Mouse (Mus musculus) heart, embryonic 11.5 days (tissue): ENCODE results near the gene Plxna2. TPM values are rescaled to one million over a fixed set of nuclear protein-coding genes. Genes with fewer than 3 reads are reported as not detected.

Experiments
- ATAC-seq: fragments of 200-750 bp; cut with Nextera tagmentation; replicated peaks from 2 replicates; pipeline ENCODE4 v1.8.0; 2017; ENCODE audit warnings: moderate library complexity; ENCODE audit not compliant: insufficient number of reproducible peaks, low FRiP score, low TSS enrichment
- H3K27ac ChIP-seq: fragments of 300-500 bp; sonication (generic); 2 replicates; pipeline ENCODE4 v1.5.1; 2014; ENCODE audit warnings: mild to moderate bottlenecking, low read depth, low read length
- H3K27me3 ChIP-seq: fragments of 300-500 bp; sonication (generic); 2 replicates; pipeline ENCODE4 v1.6.1; 2014; ENCODE audit warnings: mild to moderate bottlenecking, low read length, mixed read lengths; ENCODE audit not compliant: control insufficient read depth, insufficient read depth
- H3K36me3 ChIP-seq: fragments of 300-500 bp; sonication (generic); 2 replicates; pipeline ENCODE4 v1.6.1; 2014; ENCODE audit warnings: mild to moderate bottlenecking, low read length, moderate library complexity, mixed read lengths; ENCODE audit not compliant: control insufficient read depth, insufficient read depth
- H3K4me1 ChIP-seq: fragments of 300-500 bp; sonication (generic); 2 replicates; pipeline ENCODE4 v1.6.1; 2014; ENCODE audit warnings: low read length; ENCODE audit not compliant: control insufficient read depth, insufficient read depth
- H3K4me2 ChIP-seq: fragments of 300-500 bp; sonication (generic); 2 replicates; pipeline ENCODE4 v1.6.1; 2014; ENCODE audit warnings: mild to moderate bottlenecking, moderate library complexity
- H3K4me3 ChIP-seq: fragments of 300-500 bp; sonication (generic); 2 replicates; pipeline ENCODE4 v1.5.1; 2014; ENCODE audit warnings: low read depth, low read length
- H3K9ac ChIP-seq: fragments of 300-500 bp; sonication (generic); 2 replicates; pipeline ENCODE4 v1.6.1; 2014; ENCODE audit warnings: mild to moderate bottlenecking, low read depth, low read length, moderate library complexity
- H3K9me3 ChIP-seq: fragments of 300-500 bp; sonication (generic); replicated peaks from 2 replicates; pipeline ENCODE4 v1.6.1; 2016; ENCODE audit warnings: low read length; ENCODE audit not compliant: control insufficient read depth
- WGBS: fragments of 180-500 bp; shearing (Covaris S2); extraction: QIAGEN DNeasy Blood & Tissue Kit; methylation state at CpG from one replicate; pipeline ENCODE4 v1.1.7; 2014; ENCODE audit not compliant: insufficient replicate concordance; 5-methylcytosine and 5-hydroxymethylcytosine counted together
- polyA plus RNA-seq: library from polyadenylated mRNA; unstranded; fragments of >200 nt; fragmentation: Nextera tagmentation; extraction: Ambion mirVana; gene quantifications from 2 replicates; pipeline ENCODE4 v1.2.1, GENCODE M21; 2014

The Plxna2 gene
- 6.4 and 6.7 TPM in 2 replicates for polyA plus RNA-seq

- 95% methylated on average over 2 of the region's 2 CpGs for WGBS
- no peaks in the 10 kb centered on the region for H3K36me3 ChIP-seq
- peak within 1 kb of the TSS; percentile 91 for H3K4me2 ChIP-seq
- H3K4me3 ChIP-seq: peak within 1 kb of the TSS; percentile 85
- peaks cover 24% of the 10 kb centered on the region for H3K4me1 ChIP-seq
- no peak within 1 kb of the TSS for H3K27ac ChIP-seq
- no peak within 1 kb of the TSS for H3K9ac ChIP-seq
- no peaks in the 10 kb centered on the region; the same call in 1 of the 2 replicates for H3K27me3 ChIP-seq
- no peaks in the 10 kb centered on the region for H3K9me3 ChIP-seq
- ATAC-seq: no peak
These were observed at the start of gene Plxna2 for GRCm38 (mm10) chr1:194617918-194618317. Gene Plxna2 (plus strand): TSS chr1:194618218.

GRCm38 (mm10) chr1:194573870-194574269 lies 44.1 kb upstream of the Plxna2 start:
- Histone ChIP-seq H3K27ac (no peak overlapping the region), H3K9me3 (no peaks in the 10 kb centered on the region), H3K4me1 (no peaks in the 10 kb centered on the region), H3K36me3 (no peaks in the 10 kb centered on the region), H3K4me2 (no peak overlapping the region), H3K9ac (no peak overlapping the region), H3K4me3 (no peak overlapping the region), H3K27me3 (no peaks in the 10 kb centered on the region)
- ATAC-seq: no peak
- 65% methylated on average over 3 of the region's 3 CpGs for WGBS

GRCm38 (mm10) chr1:194578270-194578669 lies 39.7 kb upstream of the Plxna2 start:
- H3K4me2 ChIP-seq: no peak overlapping the region
- H3K36me3 ChIP-seq: no peaks in the 10 kb centered on the region
- 76% methylated on average over 3 of the region's 3 CpGs for WGBS
- no peak for ATAC-seq
- H3K27me3 ChIP-seq: no peaks in the 10 kb centered on the region
- no peak overlapping the region for H3K27ac ChIP-seq
- no peaks in the 10 kb centered on the region for H3K4me1 ChIP-seq
- no peaks in the 10 kb centered on the region for H3K9me3 ChIP-seq
- H3K4me3 ChIP-seq: no peak overlapping the region
- no peak overlapping the region for H3K9ac ChIP-seq

- Histone ChIP-seq H3K4me2 (no peak overlapping the region), H3K27me3 (no peaks in the 10 kb centered on the region), H3K4me3 (no peak overlapping the region), H3K9ac (no peak overlapping the region), H3K36me3 (no peaks in the 10 kb centered on the region), H3K4me1 (no peaks in the 10 kb centered on the region), H3K27ac (no peak overlapping the region), H3K9me3 (no peaks in the 10 kb centered on the region)
- ATAC-seq: no peak
These were observed 37.5 kb upstream of the Plxna2 start for GRCm38 (mm10) chr1:194580539-194580938.

GRCm38 (mm10) chr1:194586670-194587069 lies 31.3 kb upstream of the Plxna2 start:
- Histone ChIP-seq H3K36me3 (no peaks in the 10 kb centered on the region), H3K9me3 (no peaks in the 10 kb centered on the region), H3K27me3 (no peaks in the 10 kb centered on the region), H3K9ac (no peak overlapping the region), H3K27ac (no peak overlapping the region), H3K4me2 (no peak overlapping the region), H3K4me3 (no peak overlapping the region), H3K4me1 (peaks cover 14% of the 10 kb centered on the region; the same call in 1 of the 2 replicates)
- 76% methylated on average over 1 of the region's 1 CpGs for WGBS
- no peak for ATAC-seq

GRCm38 (mm10) chr1:194587532-194587931 lies 30.5 kb upstream of the Plxna2 start:
- no peaks in the 10 kb centered on the region for H3K36me3 ChIP-seq
- no peaks in the 10 kb centered on the region for H3K9me3 ChIP-seq
- no peak overlapping the region for H3K4me3 ChIP-seq
- ATAC-seq: no peak
- no peaks in the 10 kb centered on the region for H3K27me3 ChIP-seq
- no peak overlapping the region for H3K9ac ChIP-seq
- no peak overlapping the region for H3K27ac ChIP-seq
- H3K4me2 ChIP-seq: no peak overlapping the region
- H3K4me1 ChIP-seq: peaks cover 14% of the 10 kb centered on the region; the same call in 1 of the 2 replicates

GRCm38 (mm10) chr1:194587956-194588668 lies 29.9 kb upstream of the Plxna2 start:
- WGBS: 32% methylated on average over 1 of the region's 1 CpGs
- Histone ChIP-seq H3K36me3 (no peaks in the 10 kb centered on the region), H3K4me1 (peaks cover 14% of the 10 kb centered on the region; the same call in 1 of the 2 replicates), H3K9me3 (no peaks in the 10 kb centered on the region), H3K4me3 (no peak overlapping the region), H3K27ac (no peak overlapping the region), H3K9ac (no peak overlapping the region), H3K4me2 (no peak overlapping the region), H3K27me3 (no peaks in the 10 kb centered on the region)
- no peak for ATAC-seq

- no peak overlapping the region for H3K9ac ChIP-seq
- H3K27me3 ChIP-seq: no peaks in the 10 kb centered on the region
- ATAC-seq: peak; percentile 65; the same call in 1 of the 2 replicates
- H3K4me2 ChIP-seq: no peak overlapping the region
- H3K36me3 ChIP-seq: no peaks in the 10 kb centered on the region
- H3K27ac ChIP-seq: peak overlapping the region; percentile 22; the same call in 1 of the 2 replicates
- H3K4me1 ChIP-seq: peaks cover 14% of the 10 kb centered on the region; the same call in 1 of the 2 replicates
- WGBS: 50% methylated on average over 1 of the region's 1 CpGs
- H3K9me3 ChIP-seq: no peaks in the 10 kb centered on the region
- H3K4me3 ChIP-seq: no peak overlapping the region
These were observed 29.1 kb upstream of the Plxna2 start for GRCm38 (mm10) chr1:194588711-194589451.
